Mouse (Mus musculus): Measurements from ENCODE around the gene Elk4. TPM values are rescaled to one million over a fixed set of nuclear protein-coding genes. Genes with fewer than 3 reads are reported as not detected.

The Elk4 gene
- polyA plus RNA-seq, 1 experiment, result 33.1 TPM

DNA sequence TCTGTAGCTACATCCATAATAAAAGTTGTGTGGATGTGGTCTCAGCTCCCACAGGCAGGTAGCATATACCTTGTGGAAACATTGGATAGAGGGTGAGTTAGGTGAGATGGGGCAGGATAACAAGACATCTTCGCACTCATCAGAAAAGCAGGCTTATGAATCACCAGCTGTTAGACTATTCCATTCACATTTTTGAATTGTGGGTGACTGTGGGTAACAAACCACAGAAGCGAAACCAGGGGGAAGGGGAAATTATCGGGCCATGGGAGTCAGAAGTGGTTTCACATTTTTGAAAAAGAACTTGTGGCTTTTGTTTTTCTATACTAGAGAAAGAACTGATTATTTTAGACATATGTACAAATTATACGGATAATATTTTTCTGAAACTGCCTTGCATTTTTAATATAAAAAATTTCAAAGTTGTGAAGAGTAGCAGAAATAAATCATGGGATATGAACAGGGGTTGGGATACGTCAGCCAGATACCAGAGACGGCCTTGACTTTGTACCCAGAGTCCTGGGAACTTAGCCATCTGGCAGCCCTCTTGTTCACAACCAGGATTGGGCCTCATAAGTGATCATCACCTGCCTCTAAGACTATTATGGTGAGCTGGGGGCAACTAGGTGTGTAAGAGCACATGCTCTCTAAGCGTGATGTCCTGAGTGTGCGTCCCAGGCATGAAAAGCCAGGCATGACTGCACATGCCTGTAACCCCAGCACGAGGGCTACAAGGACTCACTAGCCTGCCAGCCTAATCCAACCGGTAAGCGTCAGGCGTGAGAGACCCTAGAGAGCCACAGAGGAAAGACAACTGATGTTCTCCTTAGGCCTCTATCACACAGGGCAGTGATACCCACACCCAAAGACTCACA is 14.0 kb upstream of the Elk4 start:
- TF ChIP-seq CTCF (IDR thresholded peaks at IDR 0.05; ENCODE audit: extremely low read depth, insufficient read depth, insufficient read length, insufficient replicate concordance), result no peak
- TF ChIP-seq POLR2A (IDR thresholded peaks at IDR 0.05; ENCODE audit: low read depth, low read length), result no peak
- 48% methylated on average over 12 of the region's 12 CpGs for WGBS

DNA sequence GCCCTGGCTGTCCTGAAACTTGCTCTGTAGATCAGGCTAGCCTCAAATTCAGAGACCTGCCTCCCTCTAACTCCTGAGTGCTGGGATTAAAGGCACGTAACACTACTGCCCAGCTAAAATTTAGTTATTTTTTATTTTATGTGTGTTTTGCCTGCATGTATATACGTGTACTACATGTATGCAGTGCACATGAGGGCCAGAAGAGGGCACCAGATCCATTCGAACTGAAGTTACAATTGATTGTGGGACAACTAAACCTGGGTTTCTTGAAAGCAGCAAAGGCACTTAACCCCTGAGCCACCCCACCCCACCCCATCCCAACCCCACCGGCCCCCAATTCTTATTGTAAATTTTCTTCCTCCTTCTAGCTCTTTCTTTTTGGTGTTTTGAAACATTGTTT is 12.3 kb upstream of the Elk4 start:
- Histone ChIP-seq H3K4me3 (ENCODE audit: extremely low read depth, insufficient read depth, insufficient read length) (no peak overlapping the region), H3K27ac (ENCODE audit: insufficient read depth, low read length) (no peak overlapping the region), H3K27me3 (ENCODE audit: control insufficient read depth, insufficient read depth, low read length) (no peaks in the 10 kb centered on the region), H3K36me3 (ENCODE audit: control insufficient read depth, insufficient read depth, low read length) (no peaks in the 10 kb centered on the region), H3K4me1 (ENCODE audit: control insufficient read depth, insufficient read depth, insufficient read length) (no peaks in the 10 kb centered on the region)
- WGBS, result 37% methylated on average over 4 of the region's 4 CpGs
- DNase-seq (ENCODE audit: low read depth in 1 of 2, low spot score in 2 of 2), result peak in 1 of 2 experiments; percentile 71
- TF ChIP-seq POLR2A (IDR thresholded peaks at IDR 0.05; ENCODE audit: low read depth, low read length) (no peak), CTCF (IDR thresholded peaks at IDR 0.05; ENCODE audit: extremely low read depth, insufficient read depth, insufficient read length, insufficient replicate concordance) (peak; percentile 52; the same call in 1 of the 2 replicates)

More for the DNA sequence above, 14.0 kb upstream of the Elk4 start:
- H3K4me1 ChIP-seq (ENCODE audit: control insufficient read depth, insufficient read depth, insufficient read length), result no peaks in the 10 kb centered on the region
- no peak overlapping the region for H3K27ac ChIP-seq (ENCODE audit: insufficient read depth, low read length)
- H3K27me3 ChIP-seq (ENCODE audit: control insufficient read depth, insufficient read depth, low read length), result no peaks in the 10 kb centered on the region
- H3K4me3 ChIP-seq (ENCODE audit: extremely low read depth, insufficient read depth, insufficient read length), result no peak overlapping the region
- no peaks in the 10 kb centered on the region for H3K36me3 ChIP-seq (ENCODE audit: control insufficient read depth, insufficient read depth, low read length)
- no peak for DNase-seq (ENCODE audit: low read depth in 1 of 2, low spot score in 2 of 2)

DNA sequence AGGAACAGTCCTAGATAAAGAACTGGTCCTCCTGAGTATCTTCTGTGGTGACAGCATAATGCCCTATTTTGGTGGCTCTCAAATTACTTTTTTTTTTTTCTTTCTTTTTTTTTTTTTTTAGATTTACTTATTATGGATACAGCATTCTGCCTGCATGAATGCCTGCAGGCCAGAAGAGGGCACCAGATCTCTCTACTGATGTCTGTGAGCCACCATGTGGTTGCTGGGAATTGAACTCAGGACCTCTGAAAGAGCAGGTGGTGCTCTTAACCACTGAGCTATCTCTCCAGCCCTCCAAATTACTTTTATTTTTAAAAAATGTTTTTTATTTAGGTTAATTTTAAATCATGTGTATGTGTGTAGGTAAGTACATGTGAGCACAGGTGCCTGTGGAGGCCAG is 6.9 kb upstream of the Elk4 start:
- Histone ChIP-seq H3K4me3 (ENCODE audit: extremely low read depth, insufficient read depth, insufficient read length) (no peak overlapping the region), H3K4me1 (ENCODE audit: control insufficient read depth, insufficient read depth, insufficient read length) (peaks cover 2% of the 10 kb centered on the region; the same call in 1 of the 2 replicates), H3K27me3 (ENCODE audit: control insufficient read depth, insufficient read depth, low read length) (no peaks in the 10 kb centered on the region), H3K36me3 (ENCODE audit: control insufficient read depth, insufficient read depth, low read length) (no peaks in the 10 kb centered on the region), H3K27ac (ENCODE audit: insufficient read depth, low read length) (no peak overlapping the region)
- TF ChIP-seq POLR2A (IDR thresholded peaks at IDR 0.05; ENCODE audit: low read depth, low read length), result no peak
- peak; percentile 19; the same call in 1 of the 2 replicates for TF ChIP-seq CTCF (IDR thresholded peaks at IDR 0.05; ENCODE audit: extremely low read depth, insufficient read depth, insufficient read length, insufficient replicate concordance)
- DNase-seq (ENCODE audit: low read depth in 1 of 2, low spot score in 2 of 2), result no peak

DNA sequence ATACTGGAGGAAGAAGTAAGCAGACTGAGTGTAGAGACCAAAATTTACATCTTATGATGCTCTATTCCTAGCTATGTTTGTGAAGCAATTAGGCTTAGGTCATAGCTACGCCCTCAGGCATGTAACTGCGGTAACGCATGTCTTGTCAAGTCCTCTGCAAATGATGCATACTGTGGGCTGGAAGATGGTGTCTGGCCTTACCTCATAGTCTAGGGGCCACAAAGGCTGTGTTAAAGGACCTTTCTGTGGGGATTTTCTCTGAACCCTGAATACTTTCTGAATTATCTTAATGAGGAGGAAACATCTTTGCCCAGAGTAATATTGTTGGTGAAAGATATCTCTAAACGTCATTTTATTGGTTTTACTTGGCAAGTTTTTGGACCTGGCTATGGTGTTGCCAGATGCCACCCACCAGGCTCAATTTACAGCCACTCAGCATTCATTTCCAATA is 5.5 kb upstream of the Elk4 start:
- H3K27ac ChIP-seq (ENCODE audit: insufficient read depth, low read length), result no peak overlapping the region
- DNase-seq (ENCODE audit: low read depth in 1 of 2, low spot score in 2 of 2), result no peak
- WGBS, result 70% methylated on average over 4 of the region's 4 CpGs
- no peaks in the 10 kb centered on the region for H3K36me3 ChIP-seq (ENCODE audit: control insufficient read depth, insufficient read depth, low read length)
- TF ChIP-seq CTCF (IDR thresholded peaks at IDR 0.05; ENCODE audit: extremely low read depth, insufficient read depth, insufficient read length, insufficient replicate concordance) (no peak), POLR2A (IDR thresholded peaks at IDR 0.05; ENCODE audit: low read depth, low read length) (no peak)
- no peaks in the 10 kb centered on the region for H3K27me3 ChIP-seq (ENCODE audit: control insufficient read depth, insufficient read depth, low read length)
- peaks cover 7% of the 10 kb centered on the region for H3K4me1 ChIP-seq (ENCODE audit: control insufficient read depth, insufficient read depth, insufficient read length)
- no peak overlapping the region for H3K4me3 ChIP-seq (ENCODE audit: extremely low read depth, insufficient read depth, insufficient read length)

DNA sequence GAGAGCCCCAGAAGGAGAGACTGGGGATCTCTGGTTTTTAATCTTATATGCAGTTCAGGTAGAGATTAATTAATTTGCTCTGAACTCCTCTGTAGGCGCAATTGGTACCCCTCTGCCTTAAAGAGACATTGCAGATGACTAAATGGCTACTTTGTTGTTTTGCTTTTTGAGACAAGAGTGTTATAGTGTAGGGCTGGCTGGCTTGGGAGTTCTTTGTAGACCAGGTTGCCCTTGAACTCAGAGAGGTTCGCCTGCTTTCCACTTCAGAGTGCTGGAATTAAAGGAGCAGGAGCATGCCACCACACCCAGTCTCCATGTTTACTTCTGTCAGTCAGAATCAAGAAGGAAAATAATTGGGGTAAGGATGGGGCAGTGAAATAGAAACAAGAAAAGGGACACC is 4.3 kb upstream of the Elk4 start:
- no peak for DNase-seq (ENCODE audit: low read depth in 1 of 2, low spot score in 2 of 2)
- Histone ChIP-seq H3K27me3 (ENCODE audit: control insufficient read depth, insufficient read depth, low read length) (no peaks in the 10 kb centered on the region), H3K4me3 (ENCODE audit: extremely low read depth, insufficient read depth, insufficient read length) (no peak overlapping the region), H3K27ac (ENCODE audit: insufficient read depth, low read length) (no peak overlapping the region), H3K4me1 (ENCODE audit: control insufficient read depth, insufficient read depth, insufficient read length) (peaks cover 7% of the 10 kb centered on the region), H3K36me3 (ENCODE audit: control insufficient read depth, insufficient read depth, low read length) (no peaks in the 10 kb centered on the region)
- no peak for TF ChIP-seq POLR2A (IDR thresholded peaks at IDR 0.05; ENCODE audit: low read depth, low read length)
- 65% methylated on average over 2 of the region's 2 CpGs for WGBS

DNA sequence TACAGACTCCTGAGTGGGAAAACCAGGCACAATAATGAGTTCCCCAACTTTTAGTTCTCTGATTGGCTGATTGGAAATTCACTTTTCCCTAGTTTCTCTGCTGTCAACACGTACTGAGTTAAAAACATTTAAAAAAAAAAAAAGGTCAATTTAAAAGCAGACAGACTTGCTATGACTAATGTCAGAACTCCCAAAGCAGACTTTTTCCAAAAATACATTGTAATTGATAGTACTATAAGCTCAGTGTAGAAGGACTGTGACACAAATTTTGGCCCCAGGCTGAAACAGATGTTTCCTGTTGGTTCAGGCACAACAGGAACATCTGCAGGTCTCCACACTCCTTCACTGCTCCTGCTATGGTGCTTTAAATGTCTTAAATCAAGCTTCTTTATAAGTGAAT is 3.6 kb upstream of the Elk4 start:
- Histone ChIP-seq H3K36me3 (ENCODE audit: control insufficient read depth, insufficient read depth, low read length) (no peaks in the 10 kb centered on the region), H3K4me1 (ENCODE audit: control insufficient read depth, insufficient read depth, insufficient read length) (peaks cover 7% of the 10 kb centered on the region), H3K4me3 (ENCODE audit: extremely low read depth, insufficient read depth, insufficient read length) (no peak overlapping the region), H3K27me3 (ENCODE audit: control insufficient read depth, insufficient read depth, low read length) (no peaks in the 10 kb centered on the region), H3K27ac (ENCODE audit: insufficient read depth, low read length) (no peak overlapping the region)
- WGBS, result 14% methylated on average over 1 of the region's 1 CpGs
- no peak for DNase-seq (ENCODE audit: low read depth in 1 of 2, low spot score in 2 of 2)
- TF ChIP-seq POLR2A (IDR thresholded peaks at IDR 0.05; ENCODE audit: low read depth, low read length) (no peak), CTCF (IDR thresholded peaks at IDR 0.05; ENCODE audit: extremely low read depth, insufficient read depth, insufficient read length, insufficient replicate concordance) (no peak)

DNA sequence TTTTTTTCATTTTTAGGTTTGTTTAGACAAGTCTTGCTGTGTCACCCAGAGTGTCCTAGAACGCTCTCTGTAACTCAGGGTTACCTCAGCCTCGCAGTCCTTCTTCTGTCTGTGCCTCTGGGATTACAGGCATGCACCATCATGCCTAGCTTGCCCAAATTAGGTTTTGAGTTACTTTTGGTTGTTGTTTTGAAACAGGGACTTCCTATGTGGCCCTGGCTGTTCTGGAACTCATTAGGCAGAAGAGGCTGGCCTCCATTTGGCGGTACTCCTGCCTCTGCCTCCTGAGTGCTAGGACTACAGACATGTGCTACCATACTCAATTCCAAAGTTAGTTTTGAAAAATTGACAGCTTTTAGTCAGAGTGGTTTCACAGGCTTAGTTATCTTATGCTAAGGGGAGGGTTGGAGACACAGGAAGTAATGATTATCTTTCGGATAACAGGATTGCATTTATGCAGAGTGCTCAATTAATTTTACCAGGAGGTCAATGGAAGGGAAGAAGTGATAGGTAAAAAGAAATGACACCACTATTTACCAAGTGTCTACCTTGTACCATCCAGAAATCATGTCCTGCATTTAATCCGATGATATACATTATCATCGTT is 2.7 kb upstream of the Elk4 start:
- no peak overlapping the region for H3K27ac ChIP-seq (ENCODE audit: insufficient read depth, low read length)
- no peak for TF ChIP-seq POLR2A (IDR thresholded peaks at IDR 0.05; ENCODE audit: low read depth, low read length)
- no peak for TF ChIP-seq CTCF (IDR thresholded peaks at IDR 0.05; ENCODE audit: extremely low read depth, insufficient read depth, insufficient read length, insufficient replicate concordance)
- no peaks in the 10 kb centered on the region for H3K27me3 ChIP-seq (ENCODE audit: control insufficient read depth, insufficient read depth, low read length)
- H3K36me3 ChIP-seq (ENCODE audit: control insufficient read depth, insufficient read depth, low read length), result no peaks in the 10 kb centered on the region
- peaks cover 7% of the 10 kb centered on the region for H3K4me1 ChIP-seq (ENCODE audit: control insufficient read depth, insufficient read depth, insufficient read length)
- H3K4me3 ChIP-seq (ENCODE audit: extremely low read depth, insufficient read depth, insufficient read length), result no peak overlapping the region
- 72% methylated on average over 6 of the region's 6 CpGs for WGBS
- DNase-seq (ENCODE audit: low read depth in 1 of 2, low spot score in 2 of 2), result no peak
